Mouse (Mus musculus) hindbrain, embryonic 10.5 days (tissue): ENCODE measurements at regions not wholly inside any gene's neighbourhood (a gene's known extent, or its start where the extent isn't known, plus 50 kb on each side); places are given as distances from the start of the nearest gene placed in this dataset.

Experiments used
- DNase-seq: peaks from one replicate; pipeline ENCODE4 v3.0.0-alpha.2; 2017; ENCODE audit warnings: low spot score
- H3K27ac ChIP-seq: fragments of 300-500 bp; sonication (generic); 2 replicates; pipeline ENCODE4 v1.5.1; 2016; ENCODE audit warnings: mild to moderate bottlenecking, moderate library complexity
- H3K27me3 ChIP-seq: fragments of 300-500 bp; sonication (generic); 2 replicates; pipeline ENCODE4 v1.6.1; 2016; ENCODE audit warnings: mild to moderate bottlenecking; ENCODE audit not compliant: poor library complexity, insufficient read depth, severe bottlenecking
- H3K36me3 ChIP-seq: fragments of 300-500 bp; sonication (generic); 2 replicates; pipeline ENCODE4 v1.6.1; 2016; ENCODE audit warnings: mild to moderate bottlenecking, moderate library complexity
- H3K4me1 ChIP-seq: fragments of 300-500 bp; sonication (generic); replicated peaks from 2 replicates; pipeline ENCODE4 v1.6.1; 2016; ENCODE audit warnings: mild to moderate bottlenecking
- H3K4me3 ChIP-seq: fragments of 300-500 bp; sonication (generic); 2 replicates; pipeline ENCODE4 v1.5.1; 2016; ENCODE audit warnings: mild to moderate bottlenecking, moderate library complexity
- H3K9me3 ChIP-seq: fragments of 300-500 bp; sonication (generic); 2 replicates; pipeline ENCODE4 v1.6.1; 2016; ENCODE audit warnings: mild to moderate bottlenecking, moderate library complexity
- WGBS: fragments of 180-500 bp; shearing (Covaris S2); methylation state at CpG from one replicate; pipeline ENCODE4 v1.1.7; 2016; 5-methylcytosine and 5-hydroxymethylcytosine counted together

- H3K27ac ChIP-seq: peak overlapping the region; percentile 90
- H3K4me1 ChIP-seq: peaks cover 67% of the 10 kb centered on the region
- peak; percentile 75 for DNase-seq
- H3K4me3 ChIP-seq: peak overlapping the region; percentile 34
- peaks cover 27% of the 10 kb centered on the region for H3K27me3 ChIP-seq
- under 1% methylated on average over 16 of the region's 16 CpGs for WGBS
- H3K9me3 ChIP-seq: no peaks in the 10 kb centered on the region
- H3K36me3 ChIP-seq: no peaks in the 10 kb centered on the region
Observed at GRCm38 (mm10) chr12:12810159-12810885, 131.4 kb downstream of the Mycn start.

DNA sequence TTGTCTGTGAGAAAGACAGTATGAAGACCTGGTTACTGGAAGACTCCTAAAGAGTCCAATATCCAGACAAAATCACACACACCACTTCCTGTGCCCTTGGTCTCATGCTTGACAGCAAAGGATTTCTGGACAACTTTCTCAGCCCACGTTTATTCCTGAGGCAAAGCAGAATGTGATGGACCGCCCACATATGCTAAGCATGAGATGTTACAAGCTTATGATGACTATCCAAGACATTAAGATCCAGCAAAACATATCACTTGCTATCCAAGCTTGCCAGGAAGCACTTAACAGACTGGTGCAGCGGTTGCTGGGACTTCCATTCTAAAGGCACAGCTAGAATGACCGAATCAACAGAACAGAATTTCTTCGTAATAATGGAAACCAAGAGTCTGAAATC lies 133.6 kb downstream of the Mycn start:
- H3K27me3 ChIP-seq: peaks cover 37% of the 10 kb centered on the region
- H3K36me3 ChIP-seq: no peaks in the 10 kb centered on the region
- H3K4me1 ChIP-seq: peaks cover 62% of the 10 kb centered on the region
- DNase-seq: no peak
- WGBS: 92% methylated on average over 5 of the region's 5 CpGs
- H3K9me3 ChIP-seq: no peaks in the 10 kb centered on the region
- no peak overlapping the region for H3K27ac ChIP-seq
- no peak overlapping the region for H3K4me3 ChIP-seq

DNA sequence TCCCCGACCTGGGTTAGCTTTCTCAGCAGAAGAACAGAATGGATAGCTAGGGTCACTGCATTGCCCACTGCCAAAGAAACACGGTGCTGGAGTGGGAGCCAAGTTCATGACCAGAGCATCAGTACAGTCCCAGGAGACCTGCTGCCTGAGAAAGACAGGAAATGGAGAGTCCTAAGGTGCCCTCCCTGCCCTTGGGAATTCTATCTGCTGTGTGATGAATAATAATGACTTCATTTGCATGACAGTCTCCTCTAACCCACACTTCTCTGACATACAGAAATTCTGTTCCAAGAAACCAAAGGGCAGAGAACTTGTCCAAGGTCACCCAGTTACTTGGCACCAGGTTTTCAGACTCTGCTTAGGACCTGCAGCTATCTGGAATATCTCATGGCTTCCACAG lies 138.1 kb downstream of the Mycn start:
- peaks cover 44% of the 10 kb centered on the region for H3K4me1 ChIP-seq
- 49% methylated on average over 2 of the region's 2 CpGs for WGBS
- no peaks in the 10 kb centered on the region for H3K9me3 ChIP-seq
- no peaks in the 10 kb centered on the region for H3K36me3 ChIP-seq
- H3K27me3 ChIP-seq: peaks cover 41% of the 10 kb centered on the region
- no peak overlapping the region for H3K4me3 ChIP-seq
- peak overlapping the region; percentile 62; the same call in 1 of the 2 replicates for H3K27ac ChIP-seq
- DNase-seq: no peak

GRCm38 (mm10) chr12:12802396-12802795 lies 139.3 kb downstream of the Mycn start:
- Histone ChIP-seq H3K27ac (peak overlapping the region; percentile 85), H3K9me3 (no peaks in the 10 kb centered on the region), H3K27me3 (peaks cover 32% of the 10 kb centered on the region), H3K4me1 (peaks cover 44% of the 10 kb centered on the region), H3K36me3 (no peaks in the 10 kb centered on the region), H3K4me3 (no peak overlapping the region)
- WGBS: 1% methylated on average over 11 of the region's 11 CpGs
- peak; percentile 90 for DNase-seq

- Histone ChIP-seq H3K27ac (peak overlapping the region; percentile 85), H3K4me1 (peaks cover 44% of the 10 kb centered on the region), H3K4me3 (no peak overlapping the region), H3K9me3 (no peaks in the 10 kb centered on the region), H3K27me3 (peaks cover 25% of the 10 kb centered on the region), H3K36me3 (no peaks in the 10 kb centered on the region)
- WGBS: 43% methylated on average over 11 of the region's 11 CpGs
- no peak for DNase-seq
Observed at GRCm38 (mm10) chr12:12801700-12802099, 140.0 kb downstream of the Mycn start.

DNA sequence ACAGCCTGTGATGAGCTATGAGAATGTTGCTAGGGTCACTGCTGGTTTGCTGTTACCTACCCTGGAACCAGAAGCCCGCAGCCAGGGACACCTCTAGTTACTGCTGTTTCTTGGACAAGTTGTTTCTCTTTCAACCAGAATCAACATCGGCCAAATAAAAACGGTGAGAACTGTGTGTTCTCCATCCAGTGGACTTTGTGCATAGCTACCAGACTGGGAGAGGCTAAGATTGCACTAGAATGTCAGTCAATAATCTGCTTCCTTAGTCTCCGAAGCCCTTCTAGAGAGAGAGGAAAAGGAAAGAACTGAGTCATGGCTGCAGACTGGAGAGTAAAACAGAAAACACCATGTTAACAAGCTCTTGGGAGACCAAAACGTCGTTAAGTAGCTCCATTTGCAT lies 141.6 kb downstream of the Mycn start:
- Histone ChIP-seq H3K4me1 (peaks cover 48% of the 10 kb centered on the region), H3K36me3 (no peaks in the 10 kb centered on the region), H3K27ac (peak overlapping the region; percentile 67; the same call in 1 of the 2 replicates), H3K27me3 (peaks cover 31% of the 10 kb centered on the region), H3K9me3 (no peaks in the 10 kb centered on the region), H3K4me3 (no peak overlapping the region)
- no peak for DNase-seq
- WGBS: 90% methylated on average over 6 of the region's 6 CpGs

GRCm38 (mm10) chr12:12789052-12789451 lies 152.7 kb downstream of the Mycn start:
- Histone ChIP-seq H3K27me3 (peaks cover 91% of the 10 kb centered on the region), H3K4me3 (no peak overlapping the region), H3K4me1 (peaks cover 51% of the 10 kb centered on the region), H3K9me3 (no peaks in the 10 kb centered on the region), H3K36me3 (no peaks in the 10 kb centered on the region), H3K27ac (no peak overlapping the region)
- no peak for DNase-seq
- WGBS: 83% methylated on average over 6 of the region's 6 CpGs

GRCm38 (mm10) chr12:12788263-12788852 lies 153.4 kb downstream of the Mycn start:
- 10% methylated on average over 13 of the region's 13 CpGs for WGBS
- Histone ChIP-seq H3K4me3 (peak overlapping the region; percentile 43), H3K36me3 (no peaks in the 10 kb centered on the region), H3K27me3 (peaks cover 86% of the 10 kb centered on the region), H3K4me1 (peaks cover 58% of the 10 kb centered on the region), H3K27ac (peak overlapping the region; percentile 76), H3K9me3 (no peaks in the 10 kb centered on the region)
- no peak for DNase-seq

DNA sequence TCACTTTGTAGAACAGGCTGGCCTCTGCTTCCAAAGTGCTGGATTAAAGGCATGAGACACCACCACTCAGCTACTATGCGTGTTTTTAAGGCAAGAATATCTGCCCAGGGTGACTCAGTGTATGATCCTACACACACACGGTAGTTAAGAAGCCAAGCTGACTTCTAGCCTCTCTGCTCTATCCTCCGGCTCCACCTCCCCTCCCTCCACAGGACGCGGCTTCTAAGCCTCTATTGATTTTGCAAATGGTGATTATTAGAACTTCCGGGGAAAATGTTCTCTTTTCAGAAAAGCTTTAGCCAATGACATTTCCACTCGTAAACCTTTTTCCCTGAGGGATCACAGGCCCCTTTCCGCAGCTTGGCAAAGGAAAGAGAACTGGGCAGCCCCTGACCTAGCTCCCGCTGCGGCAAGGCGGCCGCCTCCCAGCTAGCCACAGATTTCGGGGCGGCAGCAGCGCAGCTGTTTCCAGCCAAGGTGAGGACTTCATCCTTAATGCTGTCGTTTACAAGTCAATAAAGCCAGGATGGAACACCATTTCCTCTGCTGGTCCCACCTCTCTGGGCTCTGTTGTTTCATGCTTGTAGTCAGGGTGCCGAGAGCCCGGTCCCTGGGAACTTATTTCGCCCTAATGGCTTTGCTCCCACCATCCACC lies 154.0 kb downstream of the Mycn start:
- 3% methylated on average over 19 of the region's 19 CpGs for WGBS
- Histone ChIP-seq H3K27me3 (peaks cover 84% of the 10 kb centered on the region), H3K27ac (peak overlapping the region; percentile 76), H3K4me3 (peak overlapping the region; percentile 43), H3K9me3 (no peaks in the 10 kb centered on the region), H3K4me1 (peaks cover 60% of the 10 kb centered on the region), H3K36me3 (no peaks in the 10 kb centered on the region)
- DNase-seq: no peak

GRCm38 (mm10) chr12:12787161-12787560 lies 154.6 kb downstream of the Mycn start:
- WGBS: 26% methylated on average over 4 of the region's 4 CpGs
- H3K36me3 ChIP-seq: no peaks in the 10 kb centered on the region
- no peak for DNase-seq
- H3K27ac ChIP-seq: no peak overlapping the region
- 0 out of 2 replicates have a peak, but pooled peaks cover 2% of the 10 kb centered on the region for H3K9me3 ChIP-seq
- H3K4me3 ChIP-seq: no peak overlapping the region
- peaks cover 54% of the 10 kb centered on the region for H3K4me1 ChIP-seq
- H3K27me3 ChIP-seq: peaks cover 84% of the 10 kb centered on the region

DNA sequence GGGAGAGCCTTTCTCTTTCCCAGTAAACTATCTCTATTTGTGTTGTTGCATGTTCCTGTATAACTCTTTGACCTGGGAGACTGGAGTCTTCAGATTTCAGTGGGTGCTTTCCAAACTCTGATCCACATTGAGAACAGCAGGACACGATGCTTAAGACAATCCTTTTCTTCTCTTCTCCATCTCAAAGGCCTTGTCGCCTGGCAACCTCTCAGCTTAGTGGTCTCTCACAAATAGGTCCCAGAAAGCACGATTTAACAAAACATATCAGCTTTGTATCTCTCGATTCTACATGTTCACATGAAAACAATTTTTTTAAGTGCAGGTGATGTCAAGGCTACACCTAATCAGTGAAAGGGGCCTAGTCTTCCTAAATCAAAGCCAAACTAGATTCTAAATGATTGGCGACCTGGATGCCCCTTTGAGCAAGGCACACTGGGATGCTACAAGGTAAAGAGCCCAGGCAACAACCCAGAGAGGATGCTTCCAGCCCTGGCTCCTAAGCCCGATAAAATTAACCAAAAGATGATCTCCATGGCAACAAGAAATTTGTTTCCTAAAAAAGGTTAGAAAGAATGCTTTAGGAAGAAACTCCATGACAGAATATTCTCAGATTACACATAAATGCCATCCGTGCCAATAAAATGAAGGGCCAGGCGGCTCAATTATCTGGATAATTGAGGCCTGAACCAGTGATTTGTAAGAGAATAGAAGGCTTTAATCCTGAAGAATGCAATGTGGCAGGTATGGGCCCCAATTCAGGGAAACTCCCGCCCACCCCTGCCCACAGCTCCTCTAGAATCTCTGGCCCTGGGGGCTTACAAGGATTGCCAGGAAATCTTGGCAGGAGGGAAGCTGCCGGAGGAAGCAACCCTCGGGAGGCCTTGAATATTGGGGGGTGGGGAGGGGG lies 157.8 kb downstream of the Mycn start:
- DNase-seq: no peak
- H3K27ac ChIP-seq: 0 out of 2 replicates have a peak overlapping the region, but pooled peaks have one; percentile 29
- no peak overlapping the region for H3K4me3 ChIP-seq
- H3K4me1 ChIP-seq: peaks cover 39% of the 10 kb centered on the region
- 17% methylated on average over 11 of the region's 11 CpGs for WGBS
- H3K27me3 ChIP-seq: peaks cover 60% of the 10 kb centered on the region
- no peaks in the 10 kb centered on the region for H3K36me3 ChIP-seq
- H3K9me3 ChIP-seq: peaks cover 8% of the 10 kb centered on the region; the same call in 1 of the 2 replicates

DNA sequence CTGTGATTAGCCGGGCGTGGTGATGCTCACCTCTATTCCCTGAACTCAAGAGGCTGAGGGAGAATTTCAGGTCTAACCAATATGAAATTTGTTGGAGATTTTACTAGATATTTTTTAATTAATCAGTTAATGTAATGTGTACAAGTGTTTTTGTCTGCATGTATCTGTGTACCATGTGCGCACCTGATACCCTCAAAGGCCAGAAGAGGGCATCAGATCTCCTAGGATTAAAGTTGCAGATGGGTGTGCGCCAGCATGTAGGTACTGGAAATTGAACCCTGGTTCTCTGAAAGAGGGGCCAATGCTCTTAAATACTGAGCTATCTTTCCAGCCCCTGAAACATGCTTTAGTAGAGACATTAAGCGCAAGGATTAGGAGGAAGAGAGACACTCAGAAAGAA lies 160.2 kb downstream of the Mycn start:
- Histone ChIP-seq H3K36me3 (no peaks in the 10 kb centered on the region), H3K9me3 (peaks cover 8% of the 10 kb centered on the region; the same call in 1 of the 2 replicates), H3K4me1 (peaks cover 17% of the 10 kb centered on the region), H3K27me3 (peaks cover 36% of the 10 kb centered on the region), H3K4me3 (no peak overlapping the region), H3K27ac (no peak overlapping the region)
- no peak for DNase-seq
- 98% methylated on average over 5 of the region's 5 CpGs for WGBS
